Mouse (Mus musculus): ENCODE measurements around the gene Gm20683. TPM values are rescaled to one million over a fixed set of nuclear protein-coding genes. Genes with fewer than 3 reads are reported as not detected.

The Gm20683 gene
- polyA plus RNA-seq, 1 experiment from 2014 or later = 2.1 TPM

- DNase-seq (ENCODE audit: low spot score) = no peak
- Histone ChIP-seq H3K9me3 (no peaks in the 10 kb centered on the region), H3K4me3 (peak overlapping the region; percentile 86), H3K27me3 (ENCODE audit: insufficient read depth, poor library complexity, severe bottlenecking) (no peaks in the 10 kb centered on the region), H3K36me3 (peaks cover 59% of the 10 kb centered on the region), H3K4me1 (peaks cover 78% of the 10 kb centered on the region), H3K27ac (peak overlapping the region; percentile 98)
- WGBS = 89% methylated on average over 12 of the region's 12 CpGs
These were observed 6.9 kb downstream of the Gm20683 start for GRCm38 (mm10) chr17:25834595-25835222.

DNA sequence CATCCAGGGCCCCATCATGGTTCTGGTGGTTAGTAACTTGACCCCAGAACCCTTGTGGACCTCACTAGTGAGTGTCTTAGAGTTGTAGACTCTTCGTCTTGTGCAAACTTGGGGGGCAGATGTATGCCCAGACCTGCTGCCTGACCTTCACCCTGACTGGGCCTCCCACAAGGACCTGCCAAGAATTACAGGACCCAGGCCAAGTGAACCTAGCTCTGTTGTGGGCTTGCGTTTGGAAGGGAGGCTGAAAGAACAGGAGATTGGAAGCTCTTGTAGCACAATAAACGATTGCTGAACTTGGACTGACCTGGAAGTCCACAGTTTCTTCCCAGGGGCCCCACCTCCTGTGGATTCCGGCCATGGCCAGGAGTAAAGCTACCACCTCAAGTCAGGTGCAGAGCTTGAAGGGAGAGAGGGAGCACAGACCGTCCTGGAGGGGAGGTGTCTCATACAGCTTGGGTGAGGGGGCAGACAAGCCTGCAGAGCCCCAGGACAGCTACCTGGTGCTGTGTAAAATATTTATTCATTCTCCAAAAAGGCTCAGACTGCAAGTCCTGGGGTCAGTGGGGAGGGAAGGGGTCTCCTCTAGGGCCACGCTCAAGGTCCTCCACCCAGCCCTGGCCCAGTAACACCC lies 7.5 kb downstream of the Gm20683 start:
- Histone ChIP-seq H3K27ac (peak overlapping the region; percentile 98), H3K4me3 (peak overlapping the region; percentile 86), H3K4me1 (peaks cover 76% of the 10 kb centered on the region), H3K27me3 (ENCODE audit: insufficient read depth, poor library complexity, severe bottlenecking) (no peaks in the 10 kb centered on the region), H3K9me3 (no peaks in the 10 kb centered on the region), H3K36me3 (peaks cover 54% of the 10 kb centered on the region)
- DNase-seq (ENCODE audit: low spot score) = no peak
- WGBS = 46% methylated on average over 6 of the region's 6 CpGs

DNA sequence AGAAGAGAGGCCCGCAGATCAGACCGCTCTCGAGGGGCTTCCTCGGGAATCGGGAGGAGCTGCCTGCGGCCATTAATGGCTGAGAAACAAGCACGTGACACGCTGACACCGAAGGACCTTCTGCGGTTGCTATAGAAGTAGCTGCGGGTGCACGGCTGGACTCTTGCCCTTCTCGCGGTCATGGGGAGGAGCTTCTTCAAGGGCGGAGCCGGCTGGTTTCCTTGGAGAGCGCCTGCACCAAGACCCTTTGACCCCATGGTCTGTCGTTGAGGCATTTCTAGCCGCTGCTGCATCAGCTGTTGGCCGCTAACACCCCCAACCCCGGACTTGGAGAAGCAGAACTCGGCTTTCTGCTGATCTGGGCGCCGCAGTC lies 8.3 kb downstream of the Gm20683 start, which contains the start of gene Stub1:
Gene Stub1 (minus strand): TSS at position 114 of the 373 bp plus-strand sequence.
- peak within 1 kb of the TSS; percentile 86 for H3K4me3 ChIP-seq
- under 1% methylated on average over 24 of the region's 24 CpGs for WGBS
- peak within 1 kb of the TSS; percentile 98 for H3K27ac ChIP-seq
- H3K9me3 ChIP-seq = no peaks in the 10 kb centered on the region
- H3K27me3 ChIP-seq (ENCODE audit: insufficient read depth, poor library complexity, severe bottlenecking) = no peaks in the 10 kb centered on the region
- peaks cover 48% of the 10 kb centered on the region for H3K36me3 ChIP-seq
- peak; percentile 98 for DNase-seq (ENCODE audit: low spot score)
- peaks cover 84% of the 10 kb centered on the region for H3K4me1 ChIP-seq

DNA sequence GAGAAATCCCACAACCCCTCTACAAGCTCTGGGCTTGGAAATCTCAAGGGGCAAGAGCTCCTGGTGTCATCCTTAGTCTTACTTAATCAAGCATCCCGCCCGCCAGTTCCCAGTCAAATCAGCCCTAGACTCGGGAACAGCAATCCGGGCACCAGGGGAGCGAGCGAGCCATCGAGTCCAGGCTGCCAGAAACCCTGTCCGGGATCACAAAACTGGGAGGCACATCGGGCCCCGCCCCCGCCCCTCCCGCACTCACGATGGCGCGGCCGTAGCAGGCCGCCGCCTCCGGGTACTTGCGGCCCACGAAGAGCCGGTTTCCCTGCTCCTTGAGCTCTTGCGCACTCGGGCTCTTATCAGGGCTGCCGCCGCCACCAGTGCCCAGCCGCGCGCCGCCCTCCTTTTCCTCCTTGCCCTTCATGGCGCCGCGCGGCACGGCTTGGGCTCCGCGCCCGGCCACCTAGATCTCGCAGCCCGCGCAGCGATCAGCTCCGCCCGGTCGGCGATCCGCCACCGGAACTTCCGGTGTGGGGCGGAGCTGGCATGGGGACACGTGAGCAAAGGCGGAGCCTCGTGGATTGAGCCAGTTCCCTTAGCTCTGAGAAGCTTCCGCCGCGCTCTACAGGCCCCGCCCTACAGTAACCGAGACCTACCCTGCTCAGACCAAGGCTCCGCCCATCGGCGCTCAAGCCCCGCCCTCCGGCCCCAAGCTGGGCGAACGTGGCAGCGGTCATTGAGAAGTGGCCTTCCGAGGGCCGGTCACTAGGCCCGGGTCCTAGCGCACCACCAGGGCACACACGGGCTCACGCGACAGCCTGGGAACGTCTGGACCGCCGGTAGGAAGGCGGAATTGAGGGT lies 8.9 kb downstream of the Gm20683 start:
- H3K27me3 ChIP-seq (ENCODE audit: insufficient read depth, poor library complexity, severe bottlenecking) = no peaks in the 10 kb centered on the region
- H3K4me3 ChIP-seq = peak overlapping the region; percentile 86
- H3K4me1 ChIP-seq = peaks cover 84% of the 10 kb centered on the region
- DNase-seq (ENCODE audit: low spot score) = peak; percentile 100
- WGBS = under 1% methylated on average over 77 of the region's 77 CpGs
- H3K36me3 ChIP-seq = peaks cover 48% of the 10 kb centered on the region
- H3K27ac ChIP-seq = peak overlapping the region; percentile 98
- H3K9me3 ChIP-seq = no peaks in the 10 kb centered on the region

GRCm38 (mm10) chr17:25831451-25832281 lies 9.9 kb downstream of the Gm20683 start:
- H3K27me3 ChIP-seq (ENCODE audit: insufficient read depth, poor library complexity, severe bottlenecking) = no peaks in the 10 kb centered on the region
- no peak for DNase-seq (ENCODE audit: low spot score)
- H3K36me3 ChIP-seq = peaks cover 57% of the 10 kb centered on the region
- H3K9me3 ChIP-seq = no peaks in the 10 kb centered on the region
- 53% methylated on average over 21 of the region's 21 CpGs for WGBS
- H3K27ac ChIP-seq = peak overlapping the region; percentile 98
- H3K4me3 ChIP-seq = peak overlapping the region; percentile 86
- H3K4me1 ChIP-seq = peaks cover 84% of the 10 kb centered on the region

DNA sequence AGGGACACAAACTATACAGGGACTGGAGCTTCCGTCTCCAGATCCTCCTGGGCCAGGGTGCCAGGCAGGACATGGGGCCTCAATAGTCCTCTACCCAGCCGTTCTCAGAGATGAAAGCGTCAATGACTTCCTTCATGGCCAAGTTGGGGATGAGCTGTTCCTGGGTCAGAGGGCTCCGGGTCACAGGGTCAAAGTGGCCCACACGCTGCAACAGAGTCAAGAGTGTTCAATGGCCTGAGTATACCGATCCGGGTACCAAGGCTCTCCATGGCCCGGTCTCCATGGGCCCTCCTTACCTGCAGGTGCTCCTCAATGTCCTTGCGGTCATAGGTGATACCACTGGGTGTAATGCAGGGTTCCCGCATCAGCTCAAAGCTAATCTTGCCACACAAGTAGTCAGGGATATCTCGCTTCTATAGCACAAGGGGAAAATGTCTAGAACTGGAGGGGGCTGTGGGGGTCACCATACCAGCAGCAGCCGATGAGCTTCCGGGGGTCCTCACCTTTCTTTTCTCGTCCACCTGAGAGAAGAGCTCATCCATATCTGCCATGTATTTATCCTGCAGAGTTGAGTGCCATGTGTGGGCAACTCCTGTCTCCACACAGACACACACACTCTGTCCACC lies 10.6 kb downstream of the Gm20683 start:
- Histone ChIP-seq H3K27me3 (ENCODE audit: insufficient read depth, poor library complexity, severe bottlenecking) (no peaks in the 10 kb centered on the region), H3K27ac (no peak overlapping the region), H3K4me1 (peaks cover 84% of the 10 kb centered on the region), H3K36me3 (peaks cover 60% of the 10 kb centered on the region), H3K4me3 (peak overlapping the region; percentile 86), H3K9me3 (no peaks in the 10 kb centered on the region)
- DNase-seq (ENCODE audit: low spot score) = no peak
- WGBS = 89% methylated on average over 14 of the region's 14 CpGs

- H3K27me3 ChIP-seq (ENCODE audit: insufficient read depth, poor library complexity, severe bottlenecking) = no peaks in the 10 kb centered on the region
- 87% methylated on average over 4 of the region's 4 CpGs for WGBS
- peaks cover 60% of the 10 kb centered on the region for H3K36me3 ChIP-seq
These were observed 11.3 kb downstream of the Gm20683 start for GRCm38 (mm10) chr17:25830200-25830753.

DNA sequence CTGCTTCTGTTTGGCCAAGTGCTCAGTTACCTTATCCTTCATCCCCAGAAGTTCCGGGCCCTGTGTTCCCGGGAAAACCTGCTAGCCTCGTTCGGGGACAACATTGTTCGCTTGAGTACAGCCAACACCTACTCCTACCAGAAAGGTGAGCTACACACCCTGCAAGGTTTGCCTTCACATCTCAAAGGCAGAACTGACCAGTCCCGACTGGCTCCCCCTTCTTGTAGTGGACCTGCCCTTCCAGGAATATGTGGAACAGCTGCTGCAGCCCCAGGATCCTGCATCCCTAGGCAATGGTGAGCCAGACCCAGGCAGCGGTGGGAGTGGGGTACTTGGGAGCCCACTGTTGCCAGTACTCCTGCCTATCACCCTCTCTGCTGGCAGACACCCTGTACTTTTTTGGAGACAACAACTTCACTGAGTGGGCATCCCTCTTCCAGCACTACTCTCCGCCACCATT lies 12.0 kb downstream of the Gm20683 start:
- H3K9me3 ChIP-seq = no peaks in the 10 kb centered on the region
- peak overlapping the region; percentile 86 for H3K4me3 ChIP-seq
- peaks cover 84% of the 10 kb centered on the region for H3K4me1 ChIP-seq
- peak overlapping the region; percentile 93 for H3K27ac ChIP-seq
- no peaks in the 10 kb centered on the region for H3K27me3 ChIP-seq (ENCODE audit: insufficient read depth, poor library complexity, severe bottlenecking)
- DNase-seq (ENCODE audit: low spot score) = no peak
- H3K36me3 ChIP-seq = peaks cover 55% of the 10 kb centered on the region
- 37% methylated on average over 8 of the region's 8 CpGs for WGBS

More at GRCm38 (mm10) chr17:25830200-25830753, 11.3 kb downstream of the Gm20683 start:
- no peaks in the 10 kb centered on the region for H3K9me3 ChIP-seq
- no peak for DNase-seq (ENCODE audit: low spot score)
- H3K27ac ChIP-seq = 0 out of 2 replicates have a peak overlapping the region, but pooled peaks have one; percentile 31
- peaks cover 84% of the 10 kb centered on the region for H3K4me1 ChIP-seq
- H3K4me3 ChIP-seq = peak overlapping the region; percentile 86

DNA sequence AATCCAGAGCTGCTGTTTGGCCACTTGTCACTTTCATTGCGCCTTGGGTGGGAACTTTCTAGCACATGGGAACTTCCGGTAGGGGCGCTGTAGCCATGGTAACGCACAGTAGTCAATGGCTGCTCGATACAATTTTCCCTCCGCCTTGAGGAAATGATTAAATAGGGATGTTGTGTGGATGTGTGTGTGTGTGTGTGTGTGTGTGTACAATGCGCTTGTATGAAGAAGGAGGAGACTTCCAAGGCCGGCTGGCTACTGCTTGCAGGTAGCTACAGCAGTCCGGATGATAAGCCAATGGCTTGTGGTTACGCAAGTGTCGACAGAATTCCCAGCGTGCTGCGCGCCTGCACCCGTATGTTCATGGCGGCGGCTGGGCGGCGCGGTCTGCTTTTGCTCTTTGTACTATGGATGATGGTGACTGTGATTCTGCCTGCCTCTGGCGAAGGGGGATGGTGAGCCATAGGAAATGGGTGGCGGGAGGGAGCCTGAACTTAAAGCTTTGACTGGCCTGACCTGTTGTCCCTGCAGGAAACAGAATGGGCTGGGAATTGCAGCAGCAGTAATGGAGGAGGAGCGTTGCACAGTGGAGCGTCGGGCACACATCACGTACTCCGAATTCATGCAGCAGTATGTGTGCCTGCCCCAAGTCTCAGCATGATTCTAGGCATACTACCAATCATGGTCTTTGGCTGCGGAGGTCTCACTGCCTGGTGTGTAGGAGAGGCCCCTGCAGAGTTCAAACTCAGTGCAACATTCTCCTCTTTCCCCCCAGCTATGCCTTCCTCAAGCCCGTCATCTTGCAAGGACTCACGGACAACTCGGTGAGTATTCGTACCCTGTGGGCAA lies 12.6 kb downstream of the Gm20683 start, which contains the start of gene Jmjd8:
Gene Jmjd8 (plus strand): TSS at position 156 of the 846 bp plus-strand sequence.
- Histone ChIP-seq H3K9me3 (no peaks in the 10 kb centered on the region), H3K27me3 (ENCODE audit: insufficient read depth, poor library complexity, severe bottlenecking) (no peaks in the 10 kb centered on the region), H3K4me3 (peak within 1 kb of the TSS; percentile 86), H3K27ac (peak within 1 kb of the TSS; percentile 93), H3K36me3 (peaks cover 55% of the 10 kb centered on the region), H3K4me1 (peaks cover 84% of the 10 kb centered on the region)
- peak; percentile 94 for DNase-seq (ENCODE audit: low spot score)
- WGBS = under 1% methylated on average over 32 of the region's 32 CpGs

GRCm38 (mm10) chr17:25828223-25828594 lies 13.4 kb downstream of the Gm20683 start:
- Histone ChIP-seq H3K36me3 (peaks cover 55% of the 10 kb centered on the region), H3K4me1 (peaks cover 82% of the 10 kb centered on the region)
- WGBS = 85% methylated on average over 8 of the region's 8 CpGs

More at GRCm38 (mm10) chr17:25828223-25828594, 13.4 kb downstream of the Gm20683 start:
- peak overlapping the region; percentile 86 for H3K4me3 ChIP-seq
- no peaks in the 10 kb centered on the region for H3K27me3 ChIP-seq (ENCODE audit: insufficient read depth, poor library complexity, severe bottlenecking)
- DNase-seq (ENCODE audit: low spot score) = no peak
- peak overlapping the region; percentile 93 for H3K27ac ChIP-seq
- no peaks in the 10 kb centered on the region for H3K9me3 ChIP-seq

Measured in heart, embryonic 10.5 days (tissue).